Mouse (Mus musculus) liver, embryonic 14.5 days (tissue): ENCODE measurements around the gene Ranbp1. TPM values are rescaled to one million over a fixed set of nuclear protein-coding genes. Genes with fewer than 3 reads are reported as not detected.
A peak's percentile ranks its signal among the peaks of the same experiment; 100 is the strongest.
"Not testable (repeated sequence)": the region's sequence is repeated elsewhere in the genome, so short reads cannot be mapped to it uniquely, and the experiment has no call there.

Experiments used
- ATAC-seq: fragments of 200-750 bp; cut with Nextera tagmentation; 2 replicates; pipeline ENCODE4 v1.8.0; 2017; ENCODE audit warnings: moderate number of reproducible peaks, mild to moderate bottlenecking, moderate library complexity; ENCODE audit not compliant: insufficient read depth
- DNase-seq, 3 experiments: peaks; one replicate each; pipeline ENCODE4 v3.0.0-alpha.2; 2012 to 2013; ENCODE audit warnings: low read depth in 3 of 3, low spot score in 3 of 3
- H3K27ac ChIP-seq: fragments of 300-500 bp; sonication (generic); 2 replicates; pipeline ENCODE4 v1.5.1; 2014; ENCODE audit warnings: moderate library complexity, mild to moderate bottlenecking, control low read depth, inconsistent platforms
- H3K27me3 ChIP-seq: fragments of 300-500 bp; sonication (generic); 2 replicates; pipeline ENCODE4 v1.6.1; 2014; ENCODE audit warnings: mild to moderate bottlenecking, low read length, moderate library complexity; ENCODE audit not compliant: control insufficient read depth, insufficient read depth
- H3K36me3 ChIP-seq: fragments of 300-500 bp; sonication (generic); replicated peaks from 2 replicates; pipeline ENCODE4 v1.6.1; 2014; ENCODE audit warnings: low read depth; ENCODE audit not compliant: control insufficient read depth, insufficient read depth
- H3K4me1 ChIP-seq, 2 experiments: fragments of 200-500 bp in 1 of 2; fragments of 300-500 bp in 1 of 2; sonication (generic) in 1 of 2; replicated peaks; 2 replicates each; pipeline ENCODE4 v1.6.1; 2012 to 2014; ENCODE audit warnings: antibody characterized with exemption in 1 of 2, inconsistent platforms in 1 of 2, low read length in 1 of 2; ENCODE audit not compliant: control insufficient read depth in 2 of 2, insufficient read depth in 2 of 2
- H3K4me2 ChIP-seq: fragments of 300-500 bp; sonication (generic); 2 replicates; pipeline ENCODE4 v1.6.1; 2014; ENCODE audit warnings: low read depth, mild to moderate bottlenecking, control low read depth, moderate library complexity
- H3K4me3 ChIP-seq, 2 experiments: fragments of 200-500 bp in 1 of 2; fragments of 300-500 bp in 1 of 2; sonication (generic) in 1 of 2; 2 replicates each; pipeline ENCODE4 v1.5.1; 2012 to 2014; ENCODE audit warnings: low read depth in 2 of 2, low read length in 2 of 2, mild to moderate bottlenecking in 2 of 2, control low read depth in 1 of 2, inconsistent platforms in 1 of 2, moderate library complexity in 1 of 2; ENCODE audit not compliant: insufficient read depth in 1 of 2
- H3K9ac ChIP-seq: fragments of 300-500 bp; sonication (generic); replicated peaks from 2 replicates; pipeline ENCODE4 v1.6.1; 2014; ENCODE audit warnings: mild to moderate bottlenecking, control low read depth, moderate library complexity
- H3K9me3 ChIP-seq: fragments of 300-500 bp; sonication (generic); 2 replicates; pipeline ENCODE4 v1.6.1; 2016; ENCODE audit warnings: low read length, mixed read lengths; ENCODE audit not compliant: control insufficient read depth
- CTCF ChIP-seq: IDR thresholded peaks from 2 replicates; pipeline ENCODE4 v1.5.1; 2016; ENCODE audit warnings: antibody characterized with exemption, low read depth, control low read depth
- EP300 ChIP-seq: IDR thresholded peaks from 2 replicates; pipeline ENCODE4 v1.6.1; 2016; ENCODE audit warnings: antibody characterized with exemption, low read depth
- WGBS: fragments of 180-500 bp; shearing (Covaris S2); extraction: QIAGEN DNeasy Blood & Tissue Kit; methylation state at CpG from one replicate; pipeline ENCODE4 v1.1.7; 2014; ENCODE audit not compliant: insufficient replicate concordance; 5-methylcytosine and 5-hydroxymethylcytosine counted together
- polyA plus RNA-seq, 2 experiments: library from polyadenylated mRNA; depleted of rRNA in 1 of 2; stranded (reverse) in 1 of 2; unstranded in 1 of 2; fragments of >200 nt; fragmentation: Nextera tagmentation in 1 of 2; extraction: Ambion mirVana in 1 of 2; gene quantifications; 2 replicates each; pipeline versions ENCODE4 v1.2.1 to v1.2.3; 2012 to 2014

The Ranbp1 gene
- polyA plus RNA-seq (2012; rRNA removed) (86.2 and 148 TPM in 2 replicates), polyA plus RNA-seq (2014; fragmentation: Nextera tagmentation; extraction: Ambion mirVana) (338 and 364 TPM in 2 replicates)

- H3K4me3 ChIP-seq = peak within 1 kb of the TSS; percentile 80 to 99
- peaks cover 71% of the 10 kb centered on the region for H3K36me3 ChIP-seq
- ATAC-seq (peak; percentile 93), DNase-seq (peak; percentile 96 to 97 (median 97))
- H3K27me3 ChIP-seq = no peaks in the 10 kb centered on the region
- peak; percentile 64 for TF ChIP-seq EP300
- 0 out of 2 replicates have a peak, but pooled peaks have one; percentile 27 for TF ChIP-seq CTCF
- H3K4me2 ChIP-seq = peak within 1 kb of the TSS; percentile 92
- peaks cover 8 to 20% of the 10 kb centered on the region in 2 experiments for H3K4me1 ChIP-seq
- H3K9me3 ChIP-seq = no peaks in the 10 kb centered on the region
- peak within 1 kb of the TSS; percentile 92 for H3K9ac ChIP-seq
- under 1% methylated on average over 98 of the region's 102 CpGs for WGBS
- peak within 1 kb of the TSS; percentile 81 for H3K27ac ChIP-seq
Observed at GRCm38 (mm10) chr16:18248433-18249363, at the start of gene Ranbp1, which contains the start of gene Trmt2a. TSS of gene Ranbp1 (minus strand) at chr16:18248732. TSS of gene Trmt2a (plus strand) at chr16:18248679.

- H3K27ac ChIP-seq = peak overlapping the region; percentile 59; the same call in 1 of the 2 replicates
- peak overlapping the region; percentile 61 for H3K4me2 ChIP-seq
- TF ChIP-seq EP300 = 0 out of 2 replicates have a peak, but pooled peaks have one; percentile 7
- WGBS = under 1% methylated on average over 9 of the region's 10 CpGs
- peaks cover 16 to 18% of the 10 kb centered on the region in 2 experiments for H3K4me1 ChIP-seq
- ATAC-seq, H3K27me3 ChIP-seq, DNase-seq, H3K9me3 ChIP-seq: not testable (repeated sequence)
- H3K4me3 ChIP-seq = peak overlapping the region; percentile 55 to 72
- H3K36me3 ChIP-seq = peaks cover 27% of the 10 kb centered on the region
- H3K9ac ChIP-seq = peak overlapping the region; percentile 68
Observed at GRCm38 (mm10) chr16:18289614-18290013, 41.1 kb upstream of the Ranbp1 start.

- peak within 1 kb of the TSS; percentile 72 to 76 for H3K4me3 ChIP-seq
- peak within 1 kb of the TSS; percentile 68 for H3K9ac ChIP-seq
- under 1% methylated on average over 69 of the region's 71 CpGs for WGBS
- peaks cover 16 to 18% of the 10 kb centered on the region in 2 experiments for H3K4me1 ChIP-seq
- H3K9me3 ChIP-seq = no peaks in the 10 kb centered on the region
- peak within 1 kb of the TSS; percentile 70 for H3K27ac ChIP-seq
- peak within 1 kb of the TSS; percentile 89 for H3K4me2 ChIP-seq
- no peak for TF ChIP-seq EP300
- no peak for TF ChIP-seq CTCF
- peaks cover 32% of the 10 kb centered on the region for H3K36me3 ChIP-seq
- ATAC-seq = peak; percentile 98
- peak; percentile 94 for DNase-seq
- H3K27me3 ChIP-seq = no peaks in the 10 kb centered on the region
Observed at GRCm38 (mm10) chr16:18289067-18289588, 40.6 kb upstream of the Ranbp1 start, which contains the start of gene Dgcr8. TSS of gene Dgcr8 (minus strand) at chr16:18289246.

- under 1% methylated on average over 28 of the region's 31 CpGs for WGBS
- TF ChIP-seq CTCF (no peak), EP300 (no peak)
- Histone ChIP-seq H3K4me2 (peak overlapping the region; percentile 89), H3K27me3 (no peaks in the 10 kb centered on the region), H3K36me3 (peaks cover 37% of the 10 kb centered on the region), H3K4me3 (peak overlapping the region; percentile 72 to 76), H3K4me1 (peaks cover 16 to 18% of the 10 kb centered on the region in 2 experiments), H3K9me3 (no peaks in the 10 kb centered on the region), H3K9ac (peak overlapping the region; percentile 68), H3K27ac (peak overlapping the region; percentile 70)
- ATAC-seq = peak; percentile 90
- peak; percentile 62 to 68 (median 63) for DNase-seq
Observed at GRCm38 (mm10) chr16:18288581-18289061, 40.1 kb upstream of the Ranbp1 start.
